Mouse (Mus musculus): Measurements from ENCODE around the gene Etfdh.

GRCm38 (mm10) chr3:79567703-79568362 is 61.5 kb downstream of the Etfdh start, which contains the start of gene Fnip2:
- TF ChIP-seq CTCF (IDR thresholded peaks at IDR 0.05; ENCODE audit: low read depth, low read length) (no peak), POLR2A (IDR thresholded peaks at IDR 0.05; ENCODE audit: borderline replicate concordance, low read depth, low read length) (no peak)
